Mouse (Mus musculus) lung, postnatal 0 days (tissue): ENCODE measurements around the gene Faf2. TPM values are rescaled to one million over a fixed set of nuclear protein-coding genes. Genes with fewer than 3 reads are reported as not detected.

Experiments used
- ATAC-seq: fragments of 200-750 bp; cut with Nextera tagmentation; 2 replicates; pipeline ENCODE4 v1.8.0; 2017; ENCODE audit warnings: moderate library complexity
- DNase-seq: peaks from one replicate; pipeline ENCODE4 v3.0.0-alpha.2; 2016; ENCODE audit warnings: low spot score
- H3K27ac ChIP-seq: fragments of 300-500 bp; sonication (generic); 2 replicates; pipeline ENCODE4 v1.5.1; 2014; ENCODE audit warnings: antibody characterized with exemption, mild to moderate bottlenecking, low read length, mixed read lengths
- H3K27me3 ChIP-seq: fragments of 300-500 bp; sonication (generic); replicated peaks from 2 replicates; pipeline ENCODE4 v1.6.1; 2014; ENCODE audit warnings: low read length, mixed read lengths; ENCODE audit not compliant: insufficient read depth
- H3K36me3 ChIP-seq: fragments of 300-500 bp; sonication (generic); 2 replicates; pipeline ENCODE4 v1.6.1; 2014; ENCODE audit warnings: low read length, mixed read lengths; ENCODE audit not compliant: insufficient read depth
- H3K4me1 ChIP-seq: fragments of 300-500 bp; sonication (generic); 2 replicates; pipeline ENCODE4 v1.6.1; 2014; ENCODE audit warnings: antibody characterized with exemption, low read depth, low read length, mixed read lengths; ENCODE audit not compliant: insufficient read depth
- H3K4me2 ChIP-seq: fragments of 300-500 bp; sonication (generic); replicated peaks from 2 replicates; pipeline ENCODE4 v1.6.1; 2014; ENCODE audit warnings: low read depth, mild to moderate bottlenecking, low read length, moderate library complexity, mixed read lengths
- H3K4me3 ChIP-seq: fragments of 300-500 bp; sonication (generic); 2 replicates; pipeline ENCODE4 v1.5.1; 2014; ENCODE audit warnings: low read depth, low read length
- H3K9ac ChIP-seq: fragments of 300-500 bp; sonication (generic); replicated peaks from 2 replicates; pipeline ENCODE4 v1.6.1; 2014; ENCODE audit warnings: low read depth, mild to moderate bottlenecking
- H3K9me3 ChIP-seq: fragments of 300-500 bp; sonication (generic); 2 replicates; pipeline ENCODE4 v1.6.1; 2016; ENCODE audit warnings: low read length, mixed read lengths
- CTCF ChIP-seq: IDR thresholded peaks from 2 replicates; pipeline ENCODE4 v1.5.1; 2016; ENCODE audit warnings: antibody characterized with exemption, mild to moderate bottlenecking
- EP300 ChIP-seq: IDR thresholded peaks from 2 replicates; pipeline ENCODE4 v1.6.1; 2016; ENCODE audit warnings: antibody characterized with exemption, mild to moderate bottlenecking, control low read depth
- WGBS: fragments of 180-500 bp; shearing (Covaris S2); extraction: QIAGEN DNeasy Blood & Tissue Kit; methylation state at CpG from one replicate; pipeline ENCODE4 v1.1.7; 2014; 5-methylcytosine and 5-hydroxymethylcytosine counted together
- microRNA-seq: library from miRNA; unstranded; fragments of <30 nt; microRNA quantifications from one replicate; pipeline ENCODE4, GENCODE M21; 2016
- polyA plus RNA-seq: library from polyadenylated mRNA; unstranded; fragments of >200 nt; fragmentation: Nextera tagmentation; extraction: Ambion mirVana; gene quantifications from 2 replicates; pipeline ENCODE4 v1.2.1, GENCODE M21; 2015

The Faf2 gene
- polyA plus RNA-seq, 1 experiment from 2014 or later: 53.7 TPM

- no peaks in the 10 kb centered on the region for H3K9me3 ChIP-seq
- no peak overlapping the region for H3K9ac ChIP-seq
- ATAC-seq (no peak), DNase-seq (no peak)
- H3K36me3 ChIP-seq: no peaks in the 10 kb centered on the region
- no peak overlapping the region for H3K27ac ChIP-seq
- H3K27me3 ChIP-seq: no peaks in the 10 kb centered on the region
- no peaks in the 10 kb centered on the region for H3K4me1 ChIP-seq
- TF ChIP-seq EP300 (no peak), CTCF (no peak)
- H3K4me2 ChIP-seq: no peak overlapping the region
- no peak overlapping the region for H3K4me3 ChIP-seq
- WGBS: 70% methylated on average over 3 of the region's 3 CpGs
These were observed 89.3 kb downstream of the Faf2 start for GRCm38 (mm10) chr13:54710866-54711265.

Small RNA genes lying within 50 kb of the gene (microRNA-seq; reads per million reads assigned to microRNA genes)
- gene Gm24195: not detected

Other genes starting within 250 kb of the Faf2 start
- 56.5 and 60.8 TPM in 2 replicates for gene Thoc3, start 152.9 kb upstream of the Faf2 start, polyA plus RNA-seq
- gene Simc1, start 118.0 kb upstream of the Faf2 start, polyA plus RNA-seq: 2.6 and 2.8 TPM in 2 replicates
- 95.1 and 105 TPM in 2 replicates for gene 4833439L19Rik, start 56.3 kb upstream of the Faf2 start, polyA plus RNA-seq
- 19.1 and 21.4 TPM in 2 replicates for gene Arl10, start 46.8 kb upstream of the Faf2 start, polyA plus RNA-seq
- 29.4 and 31.0 TPM in 2 replicates for gene Nop16, start 31.7 kb upstream of the Faf2 start, polyA plus RNA-seq
- gene Higd2a, start 31.6 kb upstream of the Faf2 start, polyA plus RNA-seq: 243 and 247 TPM in 2 replicates
- 104 and 118 TPM in 2 replicates for gene Cltb, start 10.4 kb upstream of the Faf2 start, polyA plus RNA-seq
- 52.1 and 60.0 TPM in 2 replicates for gene Rnf44, start 72.1 kb downstream of the Faf2 start, polyA plus RNA-seq
- gene Cdhr2, start 79.7 kb downstream of the Faf2 start, polyA plus RNA-seq: not detected in 2 replicates
- gene Gprin1, start 128.1 kb downstream of the Faf2 start, polyA plus RNA-seq: 0.04 TPM in 1 of 2 replicates, not detected in the other
- not detected in 2 replicates for gene Sncb, start 144.8 kb downstream of the Faf2 start, polyA plus RNA-seq
- gene Eif4e1b, start 162.2 kb downstream of the Faf2 start, polyA plus RNA-seq: not detected in 2 replicates
- gene Tspan17, start 167.6 kb downstream of the Faf2 start, polyA plus RNA-seq: 32.9 and 40.5 TPM in 2 replicates